In the genomic region with DNA sequence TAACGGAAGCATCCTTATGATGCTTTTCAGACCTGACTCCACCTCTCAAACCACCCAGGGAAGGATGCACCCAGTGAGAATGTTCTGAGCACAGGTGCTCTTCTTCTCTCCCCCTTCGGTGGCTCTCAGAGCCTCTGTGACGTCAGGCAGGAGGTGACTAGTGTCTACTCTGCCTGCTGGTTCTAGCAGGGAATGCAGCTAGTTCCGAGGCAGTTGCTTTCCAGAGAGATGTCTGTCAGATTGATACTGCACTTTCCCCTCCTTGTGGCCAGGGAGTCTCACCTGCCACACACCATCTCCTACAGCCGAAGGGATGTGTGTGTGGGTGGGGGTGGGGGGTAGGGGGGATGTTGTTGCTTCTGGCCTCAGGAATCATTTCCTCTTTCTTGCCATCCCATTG, we compare ENCODE assay signal across 11 mouse cellular contexts. TPM values are rescaled to one million over a fixed set of nuclear protein-coding genes. Genes with fewer than 3 reads are reported as not detected.
A peak's percentile ranks its signal among the peaks of the same experiment; 100 is the strongest.
DNase-seq lines count a peak whose midpoint lies in the region; ATAC-seq and TF ChIP-seq lines count a peak whose summit lies in the region.
"Had no signal": no experiment of that assay in that cellular context is flagged by ENCODE, and none has a peak within 500 bp of the region (broad histone marks: within the 10 kb centered on the region; RNA-seq: fewer than 3 reads in every experiment).

No protein-coding gene starts in this region.

- H3K27ac ChIP-seq in kidney, postnatal 0 days: no peak overlapping the region
- H3K27ac ChIP-seq in kidney, embryonic 16.5 days (ENCODE audit: low read length): no peak overlapping the region
- H3K27ac ChIP-seq in hindbrain, postnatal 0 days: peak overlapping the region; percentile 64
- peak overlapping the region; percentile 14; the same call in 1 of the 2 replicates for H3K27ac ChIP-seq in neural tube, embryonic 15.5 days (replicated peaks)
- H3K27ac ChIP-seq: heart, adult 2 months had no signal

- DNase-seq in kidney, postnatal 0 days (ENCODE audit: low spot score): peak; percentile 16
- DNase-seq in hindbrain, postnatal 0 days (ENCODE audit: low spot score): peak; percentile 78
- no peak for DNase-seq in right cerebral cortex, postnatal 14 days
- no peak for DNase-seq in thymus, adult 18-20 months
- DNase-seq: adrenal gland, adult 2 months; cerebellum, adult 8-10 months; heart, adult 2 months had no signal

- no peaks in the 10 kb centered on the region for H3K9me3 ChIP-seq in kidney, postnatal 0 days (replicated peaks; ENCODE audit: low read length)
- H3K9me3 ChIP-seq in kidney, embryonic 16.5 days (ENCODE audit: low read length): no peaks in the 10 kb centered on the region
- no peaks in the 10 kb centered on the region for H3K9me3 ChIP-seq in hindbrain, postnatal 0 days (ENCODE audit: low read length)
- no peaks in the 10 kb centered on the region for H3K9me3 ChIP-seq in neural tube, embryonic 15.5 days (replicated peaks)

- WGBS in kidney, postnatal 0 days: 38% methylated on average over 5 of the region's 5 CpGs
- WGBS in kidney, embryonic 16.5 days: 29% methylated on average over 5 of the region's 5 CpGs
- WGBS in hindbrain, postnatal 0 days: 33% methylated on average over 5 of the region's 5 CpGs
- WGBS in neural tube, embryonic 15.5 days: 34% methylated on average over 5 of the region's 5 CpGs

- no peak for ATAC-seq in kidney, postnatal 0 days (replicated peaks; ENCODE audit: low FRiP score, low read depth)
- ATAC-seq in kidney, embryonic 16.5 days (ENCODE audit: low FRiP score, low TSS enrichment): no peak
- ATAC-seq in common myeloid progenitor, adult 5-6 weeks (replicated peaks; ENCODE audit: low read depth, poor library complexity, severe bottlenecking): peak; percentile 7
- ATAC-seq in hindbrain, postnatal 0 days: peak; percentile 46
- no peak for ATAC-seq in neural tube, embryonic 15.5 days (ENCODE audit: low FRiP score)

- H3K4me2 ChIP-seq in kidney, postnatal 0 days (ENCODE audit: low read length): no peak overlapping the region
- H3K4me2 ChIP-seq in kidney, embryonic 16.5 days (replicated peaks; ENCODE audit: low read depth, low read length): no peak overlapping the region
- H3K4me2 ChIP-seq in hindbrain, postnatal 0 days (ENCODE audit: low read depth, low read length): peak overlapping the region; percentile 81
- H3K4me2 ChIP-seq in neural tube, embryonic 15.5 days: peak overlapping the region; percentile 38

- H3K36me3 ChIP-seq in kidney, postnatal 0 days (ENCODE audit: insufficient read depth, low read length): no peaks in the 10 kb centered on the region
- no peaks in the 10 kb centered on the region for H3K36me3 ChIP-seq in kidney, embryonic 16.5 days (ENCODE audit: insufficient read depth, low read length)
- H3K36me3 ChIP-seq in hindbrain, postnatal 0 days (ENCODE audit: insufficient read depth, low read length): no peaks in the 10 kb centered on the region
- H3K36me3 ChIP-seq in neural tube, embryonic 15.5 days: no peaks in the 10 kb centered on the region

- H3K9ac ChIP-seq in kidney, postnatal 0 days (ENCODE audit: low read depth, low read length): no peak overlapping the region
- no peak overlapping the region for H3K9ac ChIP-seq in kidney, embryonic 16.5 days (replicated peaks; ENCODE audit: low read length)
- peak overlapping the region; percentile 22; the same call in 1 of the 2 replicates for H3K9ac ChIP-seq in hindbrain, postnatal 0 days (replicated peaks; ENCODE audit: low read length)
- H3K9ac ChIP-seq in neural tube, embryonic 15.5 days (replicated peaks): 0 out of 2 replicates have a peak overlapping the region, but pooled peaks have one; percentile 15

- no peaks in the 10 kb centered on the region for H3K4me1 ChIP-seq in kidney, postnatal 0 days (replicated peaks; ENCODE audit: insufficient read depth, low read length)
- H3K4me1 ChIP-seq in kidney, embryonic 16.5 days (ENCODE audit: insufficient read depth, low read length): peaks cover 5% of the 10 kb centered on the region; the same call in 1 of the 2 replicates
- peaks cover 36% of the 10 kb centered on the region for H3K4me1 ChIP-seq in hindbrain, postnatal 0 days (ENCODE audit: insufficient read depth, low read length)
- H3K4me1 ChIP-seq in neural tube, embryonic 15.5 days: peaks cover 80% of the 10 kb centered on the region

- H3K4me3 ChIP-seq in kidney, postnatal 0 days (replicated peaks; ENCODE audit: low read depth, low read length): no peak overlapping the region
- no peak overlapping the region for H3K4me3 ChIP-seq in kidney, embryonic 16.5 days (ENCODE audit: low read length)
- no peak overlapping the region for H3K4me3 ChIP-seq in hindbrain, postnatal 0 days (ENCODE audit: low read length)
- H3K4me3 ChIP-seq in neural tube, embryonic 15.5 days (replicated peaks): no peak overlapping the region
- H3K4me3 ChIP-seq: erythroblast, embryonic 14.5 days; heart, adult 2 months had no signal

- peaks cover 24% of the 10 kb centered on the region for H3K27me3 ChIP-seq in kidney, postnatal 0 days (ENCODE audit: insufficient read depth, low read length)
- H3K27me3 ChIP-seq in kidney, embryonic 16.5 days (ENCODE audit: insufficient read depth, low read length): peaks cover 49% of the 10 kb centered on the region
- H3K27me3 ChIP-seq in hindbrain, postnatal 0 days (ENCODE audit: insufficient read depth, low read length): no peaks in the 10 kb centered on the region
- H3K27me3 ChIP-seq in neural tube, embryonic 15.5 days (replicated peaks): no peaks in the 10 kb centered on the region

- TF ChIP-seq CTCF in kidney, postnatal 0 days (IDR thresholded peaks at IDR 0.05; ENCODE audit: low read depth): no peak
- peak; percentile 65 for TF ChIP-seq CTCF in hindbrain, postnatal 0 days (IDR thresholded peaks at IDR 0.05; ENCODE audit: low read depth)

RNA-seq across cellular contexts. Expression of a gene that starts 54.6 kb away (rescaled TPM):
- 10.1 and 12.7 TPM in 2 replicates for polyA plus RNA-seq in kidney, postnatal 0 days (2015; fragmentation: Nextera tagmentation; extraction: Ambion mirVana)
- polyA plus RNA-seq in kidney, embryonic 16.5 days (2015; fragmentation: Nextera tagmentation; extraction: Ambion mirVana): 22.6 and 32.8 TPM in 2 replicates
- 5.9 and 7.8 TPM in 2 replicates for total RNA-seq in common myeloid progenitor, adult 5-6 weeks (2017)
- total RNA-seq in hindbrain, postnatal 0 days (2014; rRNA removed): 61.9 and 64.7 TPM in 2 replicates
- polyA plus RNA-seq in hindbrain, postnatal 0 days (2015; fragmentation: Nextera tagmentation; extraction: Ambion mirVana): 20.1 and 22.1 TPM in 2 replicates
- polyA plus RNA-seq in neural tube, embryonic 15.5 days (2015; fragmentation: Nextera tagmentation; extraction: Ambion mirVana): 27.6 and 31.3 TPM in 2 replicates

Comparison
In these comparisons a context has a peak if more than half of its experiments do, and no peak if none do; other contexts are left out.
1. ATAC-seq: peak in common myeloid progenitor, adult 5-6 weeks (single experiment) and hindbrain, postnatal 0 days (single experiment); none in kidney, postnatal 0 days (single experiment), kidney, embryonic 16.5 days (single experiment) and neural tube, embryonic 15.5 days (single experiment).
2. DNase-seq: peak in kidney, postnatal 0 days (single experiment) and hindbrain, postnatal 0 days (single experiment); none in right cerebral cortex, postnatal 14 days (single experiment) and thymus, adult 18-20 months (0 of 2).
3. H3K27ac ChIP-seq: peak in hindbrain, postnatal 0 days (single experiment) and neural tube, embryonic 15.5 days (single experiment); none in kidney, postnatal 0 days (single experiment) and kidney, embryonic 16.5 days (single experiment).
4. H3K4me2 ChIP-seq: peak in hindbrain, postnatal 0 days (single experiment) and neural tube, embryonic 15.5 days (single experiment); none in kidney, postnatal 0 days (single experiment) and kidney, embryonic 16.5 days (single experiment).
5. H3K9ac ChIP-seq: peak in hindbrain, postnatal 0 days (single experiment) and neural tube, embryonic 15.5 days (single experiment); none in kidney, postnatal 0 days (single experiment) and kidney, embryonic 16.5 days (single experiment).